Mouse (Mus musculus) c-Kit-positive CD71-negative TER-119-negative erythroid progenitor cells, embryonic 14.5 days (primary cell): ENCODE measurements around the gene Mylpf.

ENCODE experiments used
- DNase-seq: peaks from one replicate; pipeline ENCODE4 v3.0.0-alpha.2; 2013; ENCODE audit warnings: low read depth

Mylpf gene

DNA sequence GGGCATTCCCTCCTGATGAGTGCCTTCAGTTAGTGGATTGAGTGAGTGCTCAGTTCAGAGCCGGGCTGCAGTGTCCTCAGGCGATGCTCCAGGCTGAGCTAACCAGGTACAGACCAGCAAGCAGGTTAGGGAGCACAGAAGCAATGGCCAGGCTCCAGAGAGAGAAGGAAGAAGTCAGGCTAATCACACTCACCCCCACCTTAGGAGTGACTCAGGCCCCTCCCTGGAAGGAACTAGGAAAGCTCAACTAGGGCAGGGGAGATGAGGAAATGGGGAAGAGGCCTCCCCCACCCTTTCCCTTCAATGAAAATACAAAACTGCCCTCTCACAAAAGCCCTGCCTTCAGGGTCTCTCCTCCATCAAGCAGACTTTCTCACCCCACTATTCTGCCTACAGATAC, 2.1 kb upstream of the Mylpf start:
- no peak for DNase-seq

DNA sequence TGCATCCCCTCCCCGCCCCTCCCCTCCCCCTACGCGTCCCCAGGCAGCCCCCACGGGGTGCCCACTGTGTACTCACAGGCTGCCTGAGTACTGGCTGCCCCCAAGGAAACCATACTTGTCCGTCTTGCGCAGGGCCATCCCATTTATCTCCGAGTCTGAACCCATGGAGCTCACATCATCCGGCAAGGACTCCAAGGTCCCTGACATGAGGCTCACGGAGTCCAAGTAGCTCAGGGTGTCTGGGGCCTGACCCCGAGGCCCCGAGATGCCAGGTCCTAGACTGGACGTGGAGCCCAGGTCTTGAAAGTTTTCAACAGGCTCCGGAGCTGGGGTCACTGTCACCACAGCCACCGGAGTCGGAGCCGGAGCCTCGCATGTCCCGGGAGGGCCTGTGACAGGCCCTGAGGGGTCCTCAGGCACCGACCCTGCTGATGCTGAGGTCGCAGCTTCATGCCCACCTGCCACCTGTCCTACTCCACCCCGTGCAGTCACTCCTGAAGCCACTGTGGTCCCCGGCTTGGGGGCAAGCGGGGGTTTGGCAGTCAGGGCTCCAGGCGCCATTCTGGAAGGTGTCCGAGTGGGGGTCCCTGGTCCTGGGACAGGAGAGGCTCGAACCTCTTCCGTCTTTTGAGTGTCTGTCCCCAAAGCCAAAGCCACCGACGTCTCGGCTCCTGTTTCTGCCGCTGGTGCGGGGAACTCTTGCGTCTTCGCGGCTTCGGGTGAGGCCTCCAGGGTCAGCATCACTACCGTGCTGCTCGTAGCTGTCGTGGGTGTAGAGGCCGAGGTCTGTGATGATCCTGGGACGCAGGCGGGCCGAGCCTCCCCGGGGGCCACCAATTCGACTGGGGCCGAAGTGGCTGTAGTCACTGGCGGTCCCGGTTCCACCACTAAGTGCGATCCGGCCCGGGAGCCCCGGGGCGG, 1.1 kb upstream of the Mylpf start:
- DNase-seq = no peak

DNA sequence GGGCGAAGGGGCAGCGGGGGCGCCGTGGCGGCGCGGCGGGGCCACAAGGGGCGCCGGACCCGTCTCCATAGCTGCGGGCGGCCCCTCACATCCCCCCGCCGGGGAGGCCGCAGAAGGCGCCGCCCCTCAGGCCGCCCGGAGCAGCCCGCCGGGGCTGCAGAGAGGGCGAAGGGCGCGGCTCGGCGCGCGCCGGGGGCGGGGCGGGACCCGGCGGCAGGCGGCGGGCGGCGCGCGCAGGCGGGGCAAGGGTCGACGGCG, 466 bp upstream of the Mylpf start, which contains the start of gene Tbc1d10b:
Gene Tbc1d10b (minus strand): TSS at position 174 of the 258 bp plus-strand sequence.
- no peak for DNase-seq

DNA sequence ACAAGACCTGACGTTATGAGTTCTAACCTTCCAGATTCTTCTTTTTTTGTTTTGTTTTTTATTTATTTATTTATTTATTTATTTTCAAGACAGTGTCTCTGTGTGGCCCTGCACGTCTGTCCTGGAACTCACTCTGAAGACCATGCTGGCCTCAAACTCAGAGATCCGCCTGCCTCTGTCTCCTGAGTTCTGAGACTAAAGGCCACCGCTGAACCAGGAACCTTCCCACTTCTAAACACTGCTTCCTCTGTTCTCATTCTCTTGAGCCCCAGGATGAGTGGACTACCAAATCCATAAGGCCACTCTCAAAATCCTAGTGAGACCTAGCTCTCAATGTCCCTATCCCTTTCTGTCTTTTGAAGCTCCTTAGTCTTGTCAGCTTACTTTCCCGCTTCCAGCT, 1.2 kb downstream of the Mylpf start:
- no peak for DNase-seq

DNA sequence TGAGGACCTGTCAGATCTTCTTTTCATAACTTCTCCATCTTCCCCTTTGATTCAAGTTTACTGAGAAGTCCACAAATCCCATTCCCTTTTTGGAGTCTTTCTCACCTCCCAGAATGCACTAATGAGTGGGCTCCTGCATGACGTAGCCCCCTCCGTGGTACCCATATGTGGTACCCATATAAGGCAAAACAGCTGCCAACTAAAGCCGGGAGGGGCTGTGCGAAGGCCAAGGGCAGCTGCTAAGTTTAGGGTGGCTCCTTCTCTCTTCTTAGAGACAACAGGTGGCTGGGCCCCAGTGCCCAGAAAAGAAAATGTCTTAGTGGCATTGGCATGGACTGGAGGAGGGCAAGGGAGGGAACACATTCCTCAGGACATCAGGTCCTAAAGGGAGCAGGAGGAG, 1.6 kb downstream of the Mylpf start:
- no peak for DNase-seq

DNA sequence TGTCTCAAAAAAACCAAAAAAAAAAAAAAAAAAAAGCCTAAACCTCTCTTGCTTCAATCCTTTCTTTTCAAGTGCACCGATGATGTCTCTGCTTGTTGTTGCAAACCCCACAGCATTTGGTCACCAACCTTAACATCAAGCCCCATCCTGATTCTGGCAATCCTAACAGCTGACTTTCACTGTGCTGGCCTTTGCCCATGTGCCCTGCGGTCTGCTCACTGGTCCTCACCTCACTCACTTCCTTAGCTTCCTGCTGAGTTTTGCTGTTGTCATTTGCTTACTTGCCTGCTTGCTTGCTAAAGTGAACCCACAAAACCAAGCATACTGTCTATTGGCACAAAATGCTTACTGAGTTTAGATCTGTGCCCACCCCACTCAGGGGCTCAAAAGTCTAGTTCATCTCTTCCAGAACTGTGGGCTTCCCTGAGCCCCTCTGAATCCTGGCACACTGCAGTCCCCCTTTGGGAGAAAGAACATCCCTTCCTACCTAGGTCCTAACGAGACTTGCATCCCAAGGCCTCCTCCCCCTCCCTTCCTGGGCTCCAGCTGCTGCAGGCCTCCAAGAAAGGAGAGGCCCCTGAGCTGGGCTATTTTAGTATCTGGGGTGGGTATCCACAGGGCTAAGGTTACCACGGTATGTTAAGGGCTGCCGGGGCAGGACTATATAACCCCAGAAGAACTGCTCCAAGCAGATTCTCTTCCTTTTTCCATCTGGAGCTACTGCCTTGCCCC, 2.5 kb downstream of the Mylpf start:
- DNase-seq = no peak

DNA sequence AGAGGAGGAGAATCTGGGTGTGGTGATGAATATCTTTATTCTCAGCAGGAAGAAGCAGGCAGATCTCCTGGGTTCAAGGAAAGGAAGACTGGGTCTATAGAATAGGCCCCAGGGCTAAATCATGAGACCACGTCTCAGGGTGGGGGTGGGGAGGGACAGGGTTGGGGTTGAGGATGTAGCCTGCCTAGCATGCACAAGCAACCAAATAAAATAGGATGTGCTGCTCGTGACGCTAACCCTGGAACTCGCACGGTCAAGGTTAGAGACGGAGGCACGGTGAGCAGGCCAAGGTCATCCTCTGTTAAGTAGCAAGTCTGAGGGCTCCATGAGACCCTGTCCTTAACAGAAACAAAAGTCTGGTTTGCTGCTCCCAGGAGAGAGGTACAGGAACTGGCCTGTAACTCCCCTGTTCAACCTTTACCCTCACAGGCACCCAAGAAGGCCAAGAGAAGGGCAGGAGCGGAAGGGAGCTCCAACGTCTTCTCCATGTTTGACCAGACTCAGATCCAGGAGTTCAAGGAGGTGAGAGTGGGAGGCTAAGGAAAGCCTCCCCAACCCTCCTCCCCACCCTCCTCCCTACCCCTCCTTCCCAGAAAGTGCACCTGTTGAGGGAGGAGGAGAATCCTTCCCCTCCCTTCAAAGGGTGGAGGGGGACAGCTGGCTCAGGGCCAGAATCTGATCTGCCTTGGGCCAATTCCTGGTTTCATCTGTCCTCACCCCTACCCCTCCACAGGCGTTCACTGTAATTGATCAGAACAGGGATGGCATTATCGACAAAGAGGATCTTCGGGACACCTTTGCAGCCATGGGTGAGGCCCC, 4.0 kb downstream of the Mylpf start:
- DNase-seq = no peak

DNA sequence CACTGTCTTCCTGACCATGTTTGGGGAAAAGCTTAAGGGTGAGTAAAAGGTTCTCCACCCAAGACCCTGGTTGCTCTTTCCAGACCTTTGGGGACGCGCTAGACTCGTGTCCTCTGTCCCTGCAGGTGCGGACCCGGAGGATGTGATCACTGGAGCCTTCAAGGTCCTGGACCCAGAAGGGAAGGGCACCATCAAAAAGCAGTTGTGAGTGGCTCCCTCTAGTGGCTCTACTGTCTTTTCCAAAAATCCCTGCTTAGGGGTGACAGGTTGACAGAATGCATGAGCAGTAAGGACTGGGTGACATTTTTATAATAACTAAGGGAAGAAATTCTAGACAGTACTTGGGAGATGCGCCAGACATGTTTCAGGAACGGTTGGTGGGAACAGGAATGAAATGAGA, 4.8 kb downstream of the Mylpf start:
- no peak for DNase-seq

DNA sequence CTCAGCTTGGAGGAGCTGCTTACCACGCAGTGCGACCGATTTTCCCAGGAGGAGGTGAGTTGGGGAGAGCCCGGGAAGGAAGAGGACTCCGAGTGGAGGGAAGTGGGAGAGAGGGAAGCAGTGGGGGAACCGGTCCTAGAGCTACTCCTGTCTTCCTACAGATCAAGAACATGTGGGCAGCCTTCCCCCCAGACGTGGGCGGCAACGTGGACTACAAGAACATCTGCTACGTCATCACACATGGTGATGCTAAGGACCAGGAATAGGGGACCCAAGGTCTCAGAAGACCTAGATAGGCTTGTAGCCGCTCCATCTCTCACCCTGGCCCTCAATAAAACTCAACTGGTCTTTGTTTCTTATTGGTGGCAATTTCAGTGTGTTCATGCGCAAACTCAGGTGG, 5.2 kb downstream of the Mylpf start:
- DNase-seq = no peak

DNA sequence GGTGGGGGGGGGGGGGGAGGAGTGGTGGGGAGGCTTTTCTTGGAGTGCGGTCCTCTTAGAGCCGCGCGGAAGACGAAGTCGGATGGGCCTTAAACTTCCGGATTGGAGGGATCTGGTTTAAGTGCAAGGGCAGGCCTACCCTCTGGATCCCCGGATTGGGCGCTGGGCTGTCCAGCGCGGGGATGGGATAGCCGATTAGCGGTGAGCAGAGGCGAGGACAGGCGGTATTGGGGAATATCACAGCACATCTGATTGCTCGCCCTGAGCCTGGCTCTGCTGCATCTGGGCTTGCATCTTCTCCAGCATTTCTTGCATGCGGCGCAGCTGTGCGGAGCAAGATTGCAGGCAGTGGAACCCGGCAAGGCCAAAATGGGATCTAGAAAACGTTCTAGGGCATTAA, 5.8 kb downstream of the Mylpf start:
- DNase-seq = no peak

DNA sequence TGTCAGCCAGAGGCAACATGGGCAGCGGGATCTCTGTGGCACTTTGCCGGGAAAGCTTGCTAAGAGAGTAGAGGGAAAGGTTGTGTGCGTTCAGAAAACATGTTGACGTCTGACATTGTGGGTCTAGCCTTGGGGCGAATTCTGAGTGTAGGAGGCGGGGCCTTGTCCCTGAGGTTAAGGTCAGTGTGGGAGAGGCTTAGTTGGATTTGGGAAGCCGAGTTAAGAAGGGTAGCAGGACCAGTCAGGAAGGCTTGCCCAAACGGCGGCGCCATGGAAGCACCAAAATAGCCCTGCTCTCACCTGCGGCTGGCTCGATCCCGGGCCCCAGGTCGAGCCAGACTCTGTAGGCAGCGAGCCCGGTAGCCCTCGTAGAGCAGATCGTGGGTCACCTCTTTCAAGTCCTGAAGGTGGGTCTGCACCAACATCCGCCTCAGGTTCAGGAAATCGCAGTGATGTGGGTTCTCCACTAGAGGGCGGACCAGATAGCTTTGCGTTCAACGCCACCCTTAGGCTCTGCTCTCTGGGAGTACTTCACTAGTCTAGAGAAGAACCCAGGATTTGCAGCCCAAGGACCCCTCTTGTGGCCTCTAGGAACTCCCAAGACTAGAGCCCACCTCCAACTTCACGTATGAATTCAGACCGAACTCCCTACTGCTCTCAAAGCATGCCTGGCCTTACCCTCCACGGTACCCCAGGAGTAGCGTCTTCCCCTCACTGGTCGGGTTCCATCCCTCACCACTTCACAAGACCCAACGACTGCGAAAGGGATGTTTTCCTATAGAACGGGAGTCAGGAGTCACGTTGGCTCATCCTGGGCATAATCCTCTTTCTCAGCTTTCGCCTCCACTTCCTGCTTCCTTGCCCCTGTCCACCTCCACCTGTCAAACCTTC, 6.5 kb downstream of the Mylpf start:
- DNase-seq = no peak

DNA sequence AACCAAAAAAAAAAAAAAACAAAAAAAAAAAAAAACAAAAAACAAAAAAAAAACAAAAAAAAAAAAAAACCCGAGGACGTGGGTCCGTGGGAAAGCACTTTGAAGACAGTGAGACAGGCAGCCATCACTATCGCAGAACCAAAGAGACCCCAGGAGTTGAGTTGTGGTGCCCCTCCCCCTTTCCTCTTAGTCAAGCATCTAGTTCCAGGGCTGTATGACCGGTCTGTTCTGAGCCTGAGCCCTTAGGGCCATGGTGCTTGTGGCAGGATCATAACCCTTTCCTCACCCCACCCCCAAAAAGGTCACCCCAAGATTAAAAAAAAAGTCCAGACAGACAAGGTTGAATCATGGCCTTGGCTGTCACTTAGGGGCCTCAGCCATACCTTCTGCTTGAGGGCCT, 7.6 kb downstream of the Mylpf start:
- DNase-seq = no peak

DNA sequence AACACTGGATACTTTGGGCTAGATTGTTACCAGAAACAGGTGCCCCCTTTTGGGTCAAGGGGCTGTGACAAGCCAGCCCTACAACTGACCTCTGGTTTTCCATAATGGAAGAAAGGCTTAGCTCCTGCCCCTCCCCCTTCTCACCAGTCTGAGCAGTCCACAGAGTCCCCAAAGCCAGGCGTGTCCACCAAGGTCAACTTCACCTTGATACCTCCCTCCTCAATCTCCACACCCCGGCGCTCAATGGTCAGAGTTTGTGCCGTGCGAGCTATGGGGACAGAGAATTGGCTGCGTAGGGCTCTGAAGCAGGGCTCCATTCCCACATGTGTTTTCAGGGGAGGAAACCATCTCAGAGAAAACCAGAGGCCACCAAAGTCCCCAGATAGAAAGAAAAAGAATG, 8.8 kb downstream of the Mylpf start:
- DNase-seq = no peak

DNA sequence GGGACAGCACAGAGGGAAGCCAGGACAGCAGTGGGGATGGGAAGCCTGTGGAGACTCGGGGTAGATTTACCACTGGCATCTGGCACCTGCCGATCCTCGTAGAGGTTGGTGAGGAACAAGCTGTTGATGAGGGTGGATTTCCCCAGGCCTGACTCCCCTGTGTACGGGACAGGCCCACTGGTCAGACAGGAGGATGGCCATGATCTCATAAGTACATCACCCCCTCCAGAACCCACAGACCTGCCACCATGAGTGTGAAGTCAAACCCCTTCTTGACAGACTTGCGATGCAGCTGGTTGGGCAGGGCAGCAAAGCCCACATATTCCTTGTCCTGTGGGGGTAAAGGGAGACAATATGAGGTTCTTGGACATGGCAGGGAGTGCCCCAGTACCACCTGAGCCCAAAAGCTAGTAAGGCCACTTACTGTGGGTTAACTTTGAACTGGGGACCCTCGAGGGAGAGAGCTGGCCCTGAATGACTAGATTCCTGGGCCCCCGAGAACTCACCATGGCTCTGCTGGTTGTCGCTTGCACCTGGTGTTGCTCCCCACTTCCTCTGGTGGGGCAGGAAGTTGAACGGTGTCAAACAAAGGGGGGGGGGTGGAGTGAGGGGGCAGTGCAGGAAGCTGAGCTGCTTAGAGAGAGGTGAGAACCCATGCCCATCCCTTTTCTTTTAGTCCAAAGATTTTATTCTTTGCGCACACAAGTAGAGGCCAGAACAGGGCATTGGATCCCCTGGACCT, 9.4 kb downstream of the Mylpf start:
- DNase-seq = no peak

DNA sequence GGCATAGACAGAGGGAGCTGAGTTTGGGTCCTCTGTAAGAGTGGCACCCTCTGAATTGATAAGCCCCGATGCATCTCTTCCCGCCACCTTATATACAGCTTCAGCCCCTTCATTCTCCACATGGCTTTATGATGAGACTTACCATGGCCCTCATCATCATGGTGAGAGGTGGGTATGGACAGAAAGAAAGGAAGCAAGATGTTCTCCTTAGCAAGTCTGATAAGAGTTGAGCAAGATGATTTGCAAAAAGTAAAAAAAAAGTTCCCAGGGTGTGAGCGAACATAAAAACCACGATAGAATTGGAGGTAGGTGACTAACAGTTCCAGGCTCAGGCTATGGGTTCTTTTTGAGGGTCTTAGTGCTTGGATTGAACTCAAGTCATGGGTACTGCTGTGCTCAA, 10.0 kb downstream of the Mylpf start:
- DNase-seq = no peak

DNA sequence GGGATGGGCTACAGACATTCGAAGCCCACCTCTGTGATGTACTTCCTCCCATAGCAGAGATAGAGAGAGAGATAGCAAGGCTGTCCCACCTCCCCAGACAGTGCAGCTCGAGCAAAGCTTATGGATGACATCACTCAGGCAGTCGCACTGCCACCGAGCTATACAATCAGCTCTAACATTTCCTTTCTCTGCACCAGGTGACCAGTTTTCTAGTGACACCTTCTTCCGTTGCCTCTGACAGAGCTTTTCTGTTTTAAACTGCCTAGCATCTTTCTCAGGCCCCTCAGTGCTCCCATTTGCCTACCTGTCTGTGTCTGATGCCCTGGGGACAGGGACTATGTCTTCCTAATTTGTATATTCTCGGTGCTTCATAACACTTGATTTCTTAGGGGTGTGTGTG, 11.8 kb downstream of the Mylpf start:
- DNase-seq = no peak

DNA sequence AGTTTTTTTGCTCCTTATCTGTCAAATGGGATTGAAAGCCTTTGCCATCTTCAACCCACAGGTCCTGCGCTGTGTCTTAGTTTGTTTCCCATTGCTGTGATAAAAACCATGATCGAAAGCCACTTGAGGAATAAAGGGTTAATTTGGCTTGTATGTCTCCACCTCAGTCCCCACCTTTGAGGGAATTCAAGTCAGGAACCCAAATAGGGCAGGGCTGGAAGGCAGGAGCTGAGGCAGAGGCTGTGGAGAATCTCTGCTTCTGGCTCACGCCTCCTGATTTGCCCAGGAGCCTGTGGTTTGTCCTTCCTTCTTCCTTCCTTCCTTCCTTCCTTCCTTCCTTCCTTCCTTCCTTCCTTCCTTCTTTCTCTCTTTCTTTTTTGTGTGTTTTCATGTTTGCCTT, 14.4 kb downstream of the Mylpf start:
- DNase-seq = no peak

DNA sequence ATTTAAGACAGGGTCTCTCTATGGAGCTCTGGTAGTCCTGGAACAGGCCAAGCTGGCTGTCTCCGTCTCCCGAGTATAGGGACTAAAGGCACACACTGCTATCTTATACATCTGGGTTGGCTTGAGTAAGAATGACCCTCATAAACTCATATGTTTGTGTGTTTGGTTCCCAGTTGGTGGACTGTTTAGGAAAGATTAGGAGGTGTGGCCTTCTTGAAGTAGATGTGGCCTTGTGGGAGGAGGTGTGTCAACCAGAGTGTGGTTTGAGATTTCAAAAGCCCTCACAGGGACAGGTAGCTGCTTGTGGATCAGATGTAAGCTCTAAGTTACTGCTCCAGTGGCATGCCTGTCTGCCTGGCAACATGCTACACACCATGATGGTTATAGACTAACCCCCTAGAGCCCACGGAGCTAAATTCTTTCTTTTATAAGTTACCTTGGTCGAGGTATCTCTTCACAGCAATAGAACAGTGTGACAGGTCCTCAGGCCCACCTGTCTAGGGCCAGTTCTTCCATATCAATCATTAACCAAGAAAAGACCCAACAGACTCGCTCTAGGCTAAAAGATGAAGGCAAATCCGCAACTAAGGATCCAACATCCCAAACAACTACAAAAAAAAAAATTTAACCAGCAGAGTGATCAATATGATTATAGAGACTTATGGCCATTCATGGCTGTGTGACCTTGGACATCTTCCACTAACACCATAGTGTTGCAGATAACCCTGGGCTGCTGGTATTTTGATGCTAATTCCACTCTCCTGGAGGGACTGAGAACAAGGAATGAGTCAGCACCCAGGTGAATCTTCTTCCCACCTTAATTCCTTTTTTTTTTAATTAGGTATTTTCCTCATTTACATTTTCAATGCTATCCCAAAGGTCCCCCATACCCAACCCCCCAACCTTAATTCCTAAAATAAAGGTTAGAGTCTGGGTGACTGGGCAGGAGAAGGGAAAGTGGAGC, 15.1 kb downstream of the Mylpf start:
- DNase-seq = no peak

DNA sequence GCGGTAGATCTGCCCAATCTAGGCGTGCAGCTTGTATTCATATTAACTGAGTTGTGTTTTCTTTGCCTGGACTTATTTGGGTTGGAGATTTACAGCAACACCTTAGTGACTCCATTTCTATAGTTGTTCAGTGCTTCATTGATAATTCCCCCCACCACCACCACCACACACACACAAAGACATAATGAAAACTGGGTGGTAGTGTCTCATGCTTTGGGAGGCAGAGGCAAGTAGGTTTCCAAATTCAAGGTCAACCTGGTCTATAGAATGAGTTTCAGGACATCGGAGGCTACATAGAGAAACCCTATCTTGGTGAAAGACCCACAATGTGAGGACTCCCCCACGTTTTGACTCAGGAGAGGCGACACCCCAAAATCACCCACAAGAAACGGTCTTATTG, 15.9 kb downstream of the Mylpf start:
- DNase-seq = no peak
